Mouse (Mus musculus) c-Kit-positive CD71-positive TER-119-positive erythroid progenitor cells, embryonic 14.5 days (primary cell): ENCODE measurements around the gene Fosb.

Experiments used
- DNase-seq: peaks from one replicate; pipeline ENCODE4 v3.0.0-alpha.2; 2013; ENCODE audit warnings: low spot score

Fosb gene

DNA sequence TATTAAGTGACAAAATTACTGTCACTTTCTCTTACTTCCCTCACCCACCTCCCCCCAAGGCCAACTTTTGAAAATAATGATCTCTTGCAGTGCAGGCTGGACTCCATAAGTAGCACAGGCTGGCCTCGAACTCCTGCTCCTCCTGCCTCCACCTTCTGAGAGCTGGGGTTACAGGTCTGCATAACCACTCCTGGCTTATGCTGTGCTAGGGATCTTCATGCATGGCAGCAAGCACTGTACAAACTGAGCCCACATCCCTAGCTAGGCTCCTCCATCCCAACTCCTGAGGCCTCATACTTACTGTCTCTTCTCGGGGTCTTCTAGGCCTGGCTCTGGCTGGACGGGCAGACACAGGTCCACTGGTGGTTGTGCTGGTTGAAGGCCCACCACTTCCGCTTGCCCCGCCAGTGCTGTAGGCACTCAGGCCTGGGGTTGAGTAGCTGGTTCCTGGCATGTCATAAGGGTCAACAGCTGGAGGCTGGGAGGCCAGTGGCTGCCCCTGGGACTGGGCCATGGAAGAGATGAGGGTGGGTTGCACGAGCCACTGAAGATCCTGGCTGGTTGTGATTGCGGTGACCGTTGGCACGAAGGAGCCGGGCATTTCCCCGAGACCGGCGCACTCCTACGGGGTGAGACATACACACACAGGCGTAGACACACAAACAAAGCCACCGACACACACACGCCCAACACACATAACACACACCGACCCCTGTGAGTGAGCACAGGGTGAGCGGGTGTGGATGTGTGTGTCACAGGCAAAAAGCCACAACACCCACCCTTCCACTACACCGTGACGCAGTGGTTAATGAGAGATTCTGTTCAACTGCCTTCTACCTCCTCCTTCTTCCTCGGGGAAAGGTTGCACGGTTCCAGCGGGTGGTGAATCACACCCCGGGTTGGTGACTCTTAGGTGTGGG lies 2.8 kb downstream of the Fosb start:
- DNase-seq, result no peak

DNA sequence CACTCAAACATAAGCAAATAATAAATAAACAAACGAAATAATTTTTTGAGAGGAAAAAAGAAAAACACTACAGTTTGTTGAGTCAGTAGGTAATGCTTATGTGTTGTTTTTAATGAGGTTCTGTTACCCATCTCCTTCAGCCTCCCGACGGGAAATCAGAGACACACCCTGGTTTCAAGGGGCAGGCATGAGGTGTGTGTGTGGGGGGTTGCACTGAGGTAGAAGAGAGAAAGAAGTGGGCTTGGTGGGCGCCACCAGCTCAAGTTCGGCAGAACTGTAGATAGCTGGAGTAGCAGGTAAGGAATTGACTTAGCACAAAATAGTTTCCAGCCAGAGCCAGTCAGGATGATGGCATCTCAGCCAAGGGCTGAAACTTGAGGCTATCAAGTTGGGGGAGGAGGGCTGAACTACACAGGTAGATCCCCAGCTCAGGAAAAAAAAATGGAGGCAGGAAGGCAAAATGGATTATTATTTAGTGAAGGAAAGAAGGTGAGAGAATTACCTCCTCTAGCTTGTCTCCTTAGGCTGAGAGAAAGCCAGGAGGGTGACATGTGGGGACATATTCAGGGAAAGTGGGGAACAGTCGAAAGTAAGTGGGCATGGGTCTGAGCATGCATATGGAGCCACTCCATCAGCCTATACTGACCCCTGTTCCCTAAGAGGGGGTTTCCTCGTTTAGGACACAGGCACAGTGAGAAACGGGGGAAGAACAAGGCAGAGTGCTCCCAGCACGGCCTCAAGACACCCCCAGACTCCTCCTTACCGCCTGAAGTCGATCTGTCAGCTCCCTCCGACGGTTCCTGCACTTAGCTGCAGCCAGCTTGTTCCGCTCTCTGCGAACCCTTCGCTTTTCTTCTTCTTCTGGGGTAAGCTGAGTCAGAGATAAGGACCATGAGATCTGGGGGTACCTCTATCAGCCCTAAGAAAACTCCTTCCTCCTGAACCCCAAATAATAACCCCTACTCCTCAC lies 3.8 kb downstream of the Fosb start:
- no peak for DNase-seq

DNA sequence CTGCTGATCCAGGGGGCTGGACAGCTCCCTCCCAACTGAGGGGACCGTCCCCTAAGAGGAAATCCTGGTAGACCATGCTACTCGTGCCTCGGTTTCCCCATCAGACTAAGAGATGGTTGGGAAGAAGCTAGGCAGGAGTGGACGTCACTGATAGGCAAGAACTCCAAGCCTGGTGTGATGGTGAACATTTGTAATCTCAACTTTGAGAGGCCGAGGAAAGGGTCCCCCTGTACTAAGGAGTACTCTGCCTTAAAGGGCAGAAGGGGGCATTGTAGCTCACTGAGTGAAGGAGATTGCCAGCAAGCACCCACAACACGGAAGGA lies 4.5 kb downstream of the Fosb start:
- no peak for DNase-seq

DNA sequence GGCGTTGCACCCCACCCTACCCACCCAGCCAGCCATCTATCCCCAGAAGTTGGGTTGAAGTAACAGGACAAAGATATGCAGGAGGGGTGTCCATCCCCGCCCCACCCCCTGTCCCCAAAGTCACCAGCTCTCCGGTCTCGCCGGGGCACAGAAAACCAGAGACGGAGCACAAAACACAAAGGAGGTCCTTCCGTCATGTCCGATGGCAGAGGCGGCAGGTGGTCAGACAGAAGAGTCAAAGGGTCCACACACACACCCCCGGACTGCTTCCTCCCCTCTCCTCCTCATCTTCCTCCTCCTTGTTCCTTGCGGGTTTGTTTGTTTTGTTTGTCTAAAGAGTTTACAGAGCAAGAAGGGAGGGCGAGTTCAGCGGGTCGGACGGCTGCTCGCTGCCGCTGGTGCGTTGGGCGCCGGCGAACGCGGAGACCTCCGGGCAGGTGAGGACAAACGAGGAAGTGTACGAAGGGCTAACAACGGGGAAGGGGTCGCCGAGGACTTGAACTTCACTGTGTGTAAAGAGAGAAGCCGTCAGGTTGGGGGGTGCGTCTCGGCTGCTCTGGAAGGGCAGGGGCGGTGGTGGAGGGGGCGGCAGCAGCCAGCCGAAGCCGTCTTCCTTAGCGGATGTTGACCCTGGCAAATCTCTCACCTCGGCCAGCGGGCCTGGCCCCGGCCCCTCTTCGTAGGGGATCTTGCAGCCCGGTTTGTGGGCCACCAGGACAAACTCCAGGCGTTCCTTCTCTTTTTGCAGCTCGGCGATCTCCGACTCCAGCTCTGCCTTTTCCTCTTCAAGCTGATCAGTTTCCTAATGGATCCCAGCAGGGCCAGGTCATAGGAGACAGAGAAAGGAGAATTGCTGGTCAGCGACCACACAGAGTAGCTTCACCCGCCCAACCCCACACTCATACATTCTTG lies 5.1 kb downstream of the Fosb start:
- DNase-seq, result no peak

DNA sequence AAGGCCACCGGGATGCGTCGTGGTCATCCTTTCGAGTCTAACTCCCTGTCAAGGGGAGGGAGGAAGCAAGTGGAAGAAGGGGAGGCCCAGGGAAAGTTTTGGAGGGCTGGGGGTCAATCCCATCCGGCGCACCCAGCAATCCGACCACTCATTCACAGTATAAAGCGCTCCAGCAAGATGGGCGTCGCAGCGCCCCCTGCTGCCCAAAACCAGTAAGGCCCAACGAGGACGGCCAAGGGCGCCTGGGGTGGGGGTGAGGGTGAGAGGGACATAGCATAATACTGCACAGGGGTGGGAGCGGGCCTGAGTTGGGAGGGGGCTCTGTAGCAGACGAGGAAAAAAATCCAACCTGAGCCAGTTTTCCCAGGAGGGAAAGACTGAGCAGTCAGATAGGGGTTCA lies 6.1 kb downstream of the Fosb start:
- DNase-seq, result no peak

DNA sequence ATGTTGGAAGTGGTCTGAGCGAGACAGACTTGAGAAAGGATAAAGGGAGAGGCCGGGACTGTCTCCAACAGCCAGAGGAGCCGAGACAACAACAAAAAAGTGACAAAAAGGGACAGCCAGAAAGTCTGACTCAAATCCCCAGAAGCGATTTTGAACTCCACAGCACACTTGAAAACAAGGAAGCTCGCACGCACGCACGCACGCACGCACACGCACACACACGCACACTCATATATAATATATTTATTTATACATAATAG lies 6.9 kb downstream of the Fosb start:
- DNase-seq, result no peak

DNA sequence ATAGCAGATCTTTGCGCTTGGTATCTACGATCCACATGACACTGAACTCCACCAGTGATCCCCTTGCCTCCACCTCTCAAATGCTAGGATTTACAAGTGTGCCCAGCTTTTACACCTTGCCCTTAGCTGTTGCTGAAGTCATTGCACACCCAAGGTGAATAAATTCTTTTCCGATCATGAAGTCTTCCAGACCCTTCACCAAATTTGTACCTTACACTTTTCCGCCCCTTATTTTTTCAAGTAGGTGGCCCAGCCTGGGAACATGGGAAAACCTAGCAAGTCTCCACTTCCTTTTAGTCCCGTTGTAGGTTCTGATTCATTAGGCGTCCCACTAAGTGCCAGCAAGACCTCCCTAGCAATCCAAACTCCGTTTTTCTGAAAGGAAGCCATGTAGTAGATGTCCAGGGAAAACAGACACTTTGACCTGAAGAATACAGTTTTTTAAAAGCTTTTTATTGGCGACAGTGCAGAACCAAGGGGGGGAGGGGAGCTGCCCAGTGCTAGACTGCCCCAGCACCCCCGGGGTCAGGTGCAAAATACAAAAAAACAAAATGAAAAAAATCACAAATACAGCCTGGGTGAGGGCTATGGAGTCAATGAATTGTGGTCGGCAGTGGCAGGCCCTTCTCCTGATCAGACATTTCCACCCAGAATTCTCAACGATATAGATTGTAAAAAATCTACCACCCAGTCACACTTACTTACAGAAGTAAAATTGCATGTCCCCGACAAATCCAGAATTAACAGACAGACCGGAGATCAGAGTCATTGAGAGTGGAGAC lies 7.4 kb downstream of the Fosb start:
- DNase-seq, result no peak

DNA sequence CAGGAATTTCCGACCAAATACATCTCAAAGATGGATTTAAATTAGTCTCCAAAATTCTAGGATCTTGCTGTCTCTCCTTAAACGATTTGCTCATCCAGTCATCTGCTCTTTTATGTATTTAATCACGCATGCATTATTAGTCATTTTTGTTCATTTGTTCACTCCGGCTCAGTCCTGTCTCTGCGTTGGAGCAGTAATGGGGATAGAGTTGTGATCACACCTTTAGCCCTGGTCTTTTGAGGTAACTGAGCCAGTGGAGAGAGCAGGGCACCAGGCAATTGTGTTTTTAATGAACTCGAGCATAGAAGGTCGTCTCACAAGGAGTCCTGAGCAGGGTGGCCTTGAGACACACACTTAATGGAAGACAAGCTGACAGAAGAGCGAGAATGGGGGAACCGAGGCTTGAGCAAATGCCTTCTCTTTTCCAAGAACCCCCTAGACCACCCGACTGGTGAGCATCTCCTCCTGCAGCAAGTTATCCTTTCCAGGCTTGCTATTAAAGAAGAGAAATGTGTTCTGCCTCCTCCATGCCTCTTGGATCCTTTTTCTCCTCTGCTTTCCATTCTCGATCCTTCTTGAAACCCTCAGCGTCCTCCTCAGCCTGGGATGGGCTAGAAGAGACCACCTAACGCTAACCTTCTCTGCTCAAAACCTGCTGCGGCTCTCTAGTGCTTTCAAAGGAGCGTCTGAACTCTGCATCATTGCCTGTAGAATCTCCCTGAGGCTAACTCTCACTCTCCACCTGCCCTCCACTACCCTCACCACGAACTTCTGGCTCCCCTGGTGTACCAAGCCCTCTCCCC lies 8.2 kb downstream of the Fosb start:
- no peak for DNase-seq

DNA sequence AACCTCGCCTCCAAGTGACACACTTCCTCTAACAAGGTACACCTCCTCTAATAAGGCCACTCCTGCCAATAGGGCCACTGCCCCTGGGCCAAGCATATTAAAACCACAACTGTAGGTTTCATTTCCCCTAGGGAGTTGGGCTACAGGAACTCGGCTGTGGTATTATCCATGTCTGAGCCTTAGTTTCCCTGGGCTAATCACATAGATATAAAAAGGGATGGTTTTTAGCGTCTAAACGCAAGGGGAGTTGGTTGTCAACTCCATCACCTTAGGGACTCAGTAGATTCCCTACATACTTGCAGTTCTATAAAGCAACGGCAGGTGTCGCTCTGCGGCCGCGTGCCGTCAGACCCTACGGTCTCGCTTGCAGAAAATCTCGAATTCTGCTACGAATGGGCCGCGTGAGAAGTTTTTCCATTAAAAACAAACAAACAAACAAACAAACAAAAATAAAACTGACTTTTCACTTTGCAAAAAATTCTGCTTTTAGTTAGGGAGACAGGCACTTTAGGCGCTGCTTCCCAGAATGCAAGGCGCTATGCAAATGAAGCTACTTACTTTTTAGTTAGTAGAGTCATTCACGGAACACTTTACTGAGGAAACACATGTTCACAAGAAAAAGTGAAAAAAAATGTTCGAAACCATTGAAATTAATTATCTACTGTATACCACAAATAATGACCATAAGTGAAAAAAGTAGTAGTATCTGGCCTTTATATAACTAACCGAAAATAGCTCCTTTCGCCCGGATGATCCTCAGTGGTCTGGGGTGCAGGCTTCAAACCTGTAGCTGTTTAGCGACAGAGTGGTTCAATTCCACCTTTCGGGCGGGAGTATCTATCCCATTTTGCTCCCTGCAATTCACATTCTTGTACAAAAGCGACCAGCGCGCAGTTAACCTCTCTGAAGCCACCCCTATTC lies 9.1 kb downstream of the Fosb start:
- DNase-seq, result peak; percentile 80

DNA sequence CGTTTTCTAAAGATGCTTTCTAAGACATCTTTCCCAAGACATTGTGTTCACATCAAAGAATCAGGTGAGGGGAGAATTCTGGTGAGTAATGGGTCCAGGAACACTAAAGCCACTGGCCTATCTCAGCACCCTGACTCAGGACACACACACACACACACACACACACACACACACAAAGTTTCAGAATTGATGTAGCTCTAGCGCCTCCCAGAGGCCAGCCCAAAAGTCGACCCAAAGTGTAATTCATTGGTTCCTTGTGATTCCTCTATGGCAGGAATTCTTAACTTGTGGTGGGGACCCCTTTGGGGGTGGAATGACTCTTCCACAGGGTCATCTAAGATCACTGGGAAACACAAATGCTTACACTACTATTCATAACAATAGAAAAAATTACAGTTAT lies 10.7 kb downstream of the Fosb start:
- DNase-seq, result no peak

DNA sequence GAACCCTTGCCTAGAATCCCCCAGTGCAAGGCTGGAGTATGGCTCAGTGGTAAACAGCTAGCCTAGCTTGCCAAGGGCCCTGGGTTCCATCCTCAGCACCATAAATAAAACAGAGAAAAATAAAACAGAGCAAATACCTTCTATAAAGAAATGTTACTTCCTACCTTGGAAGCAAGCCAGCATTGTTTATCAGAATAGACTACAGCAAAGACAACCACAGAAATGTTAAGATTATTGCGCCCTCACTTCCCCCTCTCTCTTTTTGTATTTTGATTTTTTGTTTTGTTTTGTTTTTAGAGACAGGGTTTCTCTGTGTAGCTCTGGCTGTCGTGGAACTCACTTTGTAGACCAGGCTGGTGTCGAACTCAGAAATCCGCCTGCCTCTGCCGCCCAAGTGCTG lies 12.1 kb downstream of the Fosb start:
- no peak for DNase-seq

DNA sequence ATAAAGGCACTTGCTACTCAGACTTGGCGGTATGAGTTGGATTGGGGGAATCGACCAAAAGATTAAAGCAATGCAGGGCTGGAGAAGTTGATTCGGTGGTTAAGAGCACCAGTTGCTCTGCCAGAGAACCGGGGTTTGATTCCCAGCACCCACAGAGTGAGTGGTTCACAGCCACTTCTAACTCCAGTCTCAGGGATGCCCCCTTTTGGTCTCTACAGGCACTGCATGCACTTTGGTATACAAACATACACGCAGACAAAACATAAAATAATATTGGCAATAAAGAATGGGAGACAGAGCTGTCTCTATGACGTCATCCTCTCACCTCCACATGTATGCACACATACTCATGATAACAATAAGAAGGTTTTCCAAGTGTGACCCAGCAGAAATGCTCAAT lies 12.8 kb downstream of the Fosb start:
- DNase-seq, result no peak

DNA sequence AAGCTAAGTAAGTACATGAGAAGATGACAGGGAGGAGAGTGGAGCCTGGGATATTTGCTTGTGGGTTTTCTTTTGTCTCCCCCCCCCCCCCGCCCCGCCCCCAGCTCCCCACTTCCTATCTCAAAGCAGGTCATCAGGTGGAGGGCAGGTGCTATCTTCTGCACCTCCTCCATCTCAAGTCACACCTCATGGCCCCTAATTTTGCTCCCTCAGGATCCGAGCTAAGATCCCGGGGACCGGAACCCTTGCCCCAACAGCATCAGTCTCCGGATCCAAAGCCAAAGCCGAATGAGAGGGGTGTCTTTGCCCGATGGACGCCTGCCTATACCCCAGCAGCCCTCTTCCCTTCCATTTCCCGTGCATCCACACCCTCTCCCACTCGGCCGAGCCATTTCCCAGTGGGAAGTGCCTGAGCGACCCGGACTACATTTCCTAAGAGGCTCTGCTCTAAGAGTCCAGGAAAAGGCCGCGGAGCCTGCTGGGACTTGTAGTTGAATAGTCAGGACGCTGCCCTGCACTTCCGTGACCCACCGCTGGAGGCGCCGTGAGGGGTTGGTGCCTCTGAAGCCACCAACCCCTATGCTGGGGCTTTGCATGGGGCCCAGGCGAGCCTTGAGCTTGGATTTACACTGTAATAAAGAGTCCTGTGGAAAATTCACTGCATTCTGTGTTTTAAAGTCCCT lies 14.2 kb downstream of the Fosb start:
- DNase-seq, result peak; percentile 83

DNA sequence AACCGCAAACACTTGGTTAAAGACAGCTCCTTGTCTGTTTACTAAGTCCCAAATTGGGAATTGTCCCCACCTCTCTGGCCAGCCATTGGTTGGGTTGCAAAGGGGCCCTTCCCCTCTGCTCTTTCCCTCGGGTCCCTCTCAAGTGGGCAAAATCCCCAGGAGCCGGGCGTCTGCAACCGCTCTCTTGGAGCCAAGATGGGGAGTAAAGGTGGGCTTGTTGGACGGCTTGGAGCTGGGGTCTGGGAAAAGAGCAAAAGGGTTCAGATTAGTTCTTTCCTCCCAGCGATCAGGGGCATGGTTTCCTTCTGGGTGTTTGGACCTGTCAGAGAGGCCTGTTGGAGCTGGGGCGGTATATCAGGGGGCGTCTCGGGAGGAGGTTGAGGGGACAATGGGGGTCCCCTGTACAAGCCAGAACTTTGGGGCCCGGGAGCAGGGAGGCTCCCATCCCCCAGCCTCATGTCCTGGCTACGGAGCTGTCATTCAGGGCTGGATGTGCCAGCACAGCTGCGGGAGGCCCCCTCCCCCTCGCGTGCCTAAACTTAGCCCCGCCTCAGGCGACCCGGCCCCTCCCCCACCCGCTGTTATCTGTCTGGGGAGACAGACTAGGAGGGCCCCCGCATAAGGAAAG lies 18.8 kb downstream of the Fosb start:
- peak; percentile 60 for DNase-seq

DNA sequence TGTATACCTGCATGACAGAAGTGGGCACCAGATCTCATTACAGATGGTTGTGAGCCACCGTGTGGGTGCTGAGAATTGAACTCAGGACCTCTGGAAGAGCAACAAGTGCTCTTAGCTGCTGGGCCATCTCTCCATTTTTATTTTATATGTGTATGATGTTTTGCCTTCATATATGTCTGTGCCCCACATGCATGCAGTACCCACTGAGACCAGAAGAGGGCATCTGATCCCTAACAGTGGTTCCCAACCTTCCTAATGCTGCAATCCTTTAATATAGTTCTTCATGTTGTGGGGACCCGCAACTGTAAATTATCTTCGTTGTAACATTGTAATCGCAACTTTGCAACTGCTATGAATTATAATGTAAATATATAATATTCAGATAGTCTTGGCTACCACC lies 25.1 kb downstream of the Fosb start:
- peak; percentile 72 for DNase-seq

DNA sequence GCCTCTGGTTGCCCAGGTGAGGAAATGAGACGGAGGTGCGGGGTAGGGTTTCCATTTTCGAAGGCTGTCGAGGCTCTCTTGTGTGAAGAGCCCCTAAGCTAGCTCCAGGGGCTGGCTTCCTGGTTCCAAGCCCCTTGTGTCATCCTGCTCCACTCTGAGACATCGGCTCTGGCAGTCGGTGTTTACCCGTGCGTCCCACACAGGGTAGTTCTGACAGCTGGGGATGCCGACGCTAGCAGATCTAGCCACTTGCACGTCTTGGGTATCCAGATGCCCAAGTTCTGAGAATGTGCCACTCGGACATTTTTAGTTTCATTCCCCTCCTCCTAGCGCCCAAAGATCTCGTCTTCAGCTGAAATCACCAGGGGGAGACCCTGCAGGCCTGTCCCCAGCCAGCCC lies 26.4 kb downstream of the Fosb start:
- no peak for DNase-seq

DNA sequence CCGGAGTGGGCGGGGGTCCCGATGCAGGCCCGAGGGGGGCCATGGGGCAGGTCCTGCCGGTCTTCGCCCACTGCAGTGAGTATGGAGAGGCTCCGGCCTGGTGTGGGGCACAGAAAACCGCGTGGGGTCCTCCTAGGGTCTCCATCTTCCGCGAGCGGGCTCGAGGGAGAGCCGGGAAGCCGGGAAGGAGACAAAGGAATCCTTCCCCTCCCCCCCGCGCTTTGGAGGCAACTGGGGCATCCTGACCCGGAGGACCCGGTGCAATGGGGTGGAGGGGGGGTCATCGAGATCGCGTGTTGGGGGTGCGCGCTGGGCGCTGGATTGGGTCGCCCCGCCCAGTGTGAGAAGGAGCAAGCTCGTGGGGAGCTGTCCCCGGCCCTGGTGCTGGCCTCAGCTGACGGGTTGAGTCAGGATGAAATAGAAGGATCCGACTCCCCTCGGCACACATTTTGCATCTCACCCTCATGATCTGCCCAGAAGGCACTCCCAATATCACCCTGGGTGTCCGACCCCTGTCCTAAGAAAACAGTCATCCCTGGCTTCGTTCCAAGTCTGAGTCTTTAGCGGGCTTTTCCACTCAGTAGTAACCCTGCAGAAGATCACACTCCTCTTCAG lies 27.0 kb downstream of the Fosb start:
- DNase-seq, result no peak

DNA sequence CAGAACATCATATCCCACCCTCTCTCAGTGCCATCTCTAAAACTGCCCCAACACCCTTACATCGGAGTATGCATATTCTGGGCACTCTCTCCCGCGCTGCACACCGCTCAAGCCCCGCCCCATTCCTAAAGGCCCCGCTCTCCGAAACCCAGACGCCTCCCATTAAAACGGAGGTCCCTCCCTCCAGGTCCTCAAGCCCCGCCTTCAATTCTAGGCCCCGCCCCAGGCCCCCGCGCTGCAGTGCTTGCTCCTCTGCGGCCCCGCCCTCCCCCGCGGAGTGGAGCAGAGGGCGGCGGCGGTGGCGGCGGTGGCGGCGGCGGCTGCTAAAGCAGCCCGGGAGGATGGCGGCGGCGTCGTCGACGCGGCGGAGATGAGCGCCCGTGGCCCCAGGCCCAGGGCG lies 27.5 kb downstream of the Fosb start, which contains the start of gene Rtn2:
TSS of gene Rtn2 (plus strand) at position 240 of the 400 bp plus-strand sequence.
- DNase-seq, result peak; percentile 94
